Mouse (Mus musculus): Measurements from ENCODE around the gene S100a6.

DNA sequence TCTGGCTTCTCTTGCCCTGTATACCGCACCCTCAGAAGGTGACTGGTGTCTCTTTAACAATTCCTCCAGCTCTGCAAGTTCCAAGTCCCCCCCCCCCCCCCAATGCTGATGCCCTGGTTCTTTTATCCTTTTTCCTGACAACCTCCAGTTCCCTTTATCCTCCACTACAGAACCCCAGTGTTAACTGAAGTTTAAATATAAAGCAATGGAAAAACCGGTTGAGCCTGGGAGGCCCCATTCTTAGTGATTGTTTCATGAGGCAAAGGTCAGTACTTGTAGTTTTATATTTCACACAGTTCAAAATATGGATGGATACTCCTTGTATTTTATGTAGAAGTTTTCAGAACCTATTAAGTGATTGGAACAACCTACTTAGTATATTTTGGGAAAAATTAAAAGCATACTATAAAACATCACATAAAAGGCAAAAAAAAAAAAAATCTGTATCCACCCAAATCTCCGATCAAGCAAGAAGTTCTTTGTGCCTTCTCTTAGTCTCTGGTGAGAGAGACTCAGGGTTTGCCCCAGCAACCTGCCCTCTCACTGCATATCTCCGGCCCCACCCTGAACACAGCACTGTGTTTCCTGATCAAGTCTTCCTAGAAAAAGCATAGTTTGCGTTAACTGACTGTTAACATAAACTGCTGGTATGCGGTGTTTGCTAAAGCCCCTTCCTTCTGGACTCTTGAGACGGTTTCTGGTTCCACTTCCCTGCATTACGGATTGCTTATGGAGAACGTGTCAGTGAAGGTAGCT, 13.8 kb downstream of the S100a6 start:
- TF ChIP-seq POLR2A (IDR thresholded peaks at IDR 0.05; ENCODE audit: borderline replicate concordance, low read depth, low read length) (no peak), CTCF (IDR thresholded peaks at IDR 0.05; ENCODE audit: low read depth, low read length) (no peak)

Data from bone marrow macrophage, adult 2 months (primary cell).